ENCODE assay signal across 8 mouse cellular contexts in genomic region chr11:57645847-57646246, GRCm38 (mm10). TPM values are rescaled to one million over a fixed set of nuclear protein-coding genes. Genes with fewer than 3 reads are reported as not detected.
A peak's percentile ranks its signal among the peaks of the same experiment; 100 is the strongest.
DNase-seq lines count a peak whose midpoint lies in the region; ATAC-seq and TF ChIP-seq lines count a peak whose summit lies in the region.

No protein-coding gene starts in this region.

- peak overlapping the region; percentile 80 for H3K4me3 ChIP-seq in kidney, embryonic 15.5 days (replicated peaks)
- H3K4me3 ChIP-seq in G1E (ENCODE audit: low read depth, low read length) = peak overlapping the region; percentile 86
- peak overlapping the region; percentile 80 for H3K4me3 ChIP-seq in forebrain, embryonic 16.5 days (replicated peaks; ENCODE audit: low read length)
- H3K4me3 ChIP-seq in midbrain, embryonic 10.5 days = peak overlapping the region; percentile 74

- H3K9me3 ChIP-seq in kidney, embryonic 15.5 days (replicated peaks) = no peaks in the 10 kb centered on the region
- no peaks in the 10 kb centered on the region for H3K9me3 ChIP-seq in G1E (replicated peaks)
- H3K9me3 ChIP-seq in forebrain, embryonic 16.5 days (ENCODE audit: control insufficient read depth, low read length) = no peaks in the 10 kb centered on the region
- no peaks in the 10 kb centered on the region for H3K9me3 ChIP-seq in midbrain, embryonic 10.5 days (replicated peaks)

- peak overlapping the region; percentile 98 for H3K4me2 ChIP-seq in kidney, embryonic 15.5 days
- peak overlapping the region; percentile 100 for H3K4me2 ChIP-seq in forebrain, embryonic 16.5 days (ENCODE audit: low read length)

- 0 out of 2 replicates have a peak, but pooled peaks have one; percentile 0 for ATAC-seq in kidney, embryonic 15.5 days (replicated peaks; ENCODE audit: low FRiP score)
- ATAC-seq in G1E (ENCODE audit: extremely low read depth, insufficient number of reproducible peaks, low FRiP score, poor library complexity, severe bottlenecking) = no peak
- ATAC-seq in forebrain, embryonic 16.5 days = no peak

- peak overlapping the region; percentile 68 for H3K9ac ChIP-seq in kidney, embryonic 15.5 days
- peak overlapping the region; percentile 89 for H3K9ac ChIP-seq in forebrain, embryonic 16.5 days (replicated peaks; ENCODE audit: low read depth, low read length)

- TF ChIP-seq CTCF in G1E (IDR thresholded peaks at IDR 0.05; ENCODE audit: low read depth, low read length) = no peak

- no peaks in the 10 kb centered on the region for H3K27me3 ChIP-seq in kidney, embryonic 15.5 days
- no peaks in the 10 kb centered on the region for H3K27me3 ChIP-seq in G1E (ENCODE audit: insufficient read depth, low read length)
- H3K27me3 ChIP-seq in forebrain, embryonic 16.5 days (replicated peaks; ENCODE audit: control insufficient read depth, insufficient read depth, low read length) = no peaks in the 10 kb centered on the region
- H3K27me3 ChIP-seq in midbrain, embryonic 10.5 days (ENCODE audit: low read depth, poor library complexity, severe bottlenecking) = peaks cover 31% of the 10 kb centered on the region

- WGBS in kidney, embryonic 15.5 days = 15% methylated on average over 8 of the region's 8 CpGs
- 38% methylated on average over 8 of the region's 8 CpGs for WGBS in forebrain, embryonic 16.5 days
- WGBS in midbrain, embryonic 10.5 days = 29% methylated on average over 8 of the region's 8 CpGs

- peaks cover 39% of the 10 kb centered on the region for H3K4me1 ChIP-seq in kidney, embryonic 15.5 days
- peaks cover 66% of the 10 kb centered on the region for H3K4me1 ChIP-seq in G1E (ENCODE audit: insufficient read depth, low read depth, low read length)
- peaks cover 27% of the 10 kb centered on the region for H3K4me1 ChIP-seq in forebrain, embryonic 16.5 days (replicated peaks; ENCODE audit: control insufficient read depth, insufficient read depth, low read length)
- H3K4me1 ChIP-seq in midbrain, embryonic 10.5 days = peaks cover 68% of the 10 kb centered on the region

- no peak for DNase-seq in kidney, postnatal 14 days
- DNase-seq in G1E (ENCODE audit: low spot score) = no peak
- no peak for DNase-seq in midbrain, embryonic 10.5 days (ENCODE audit: low spot score)
- DNase-seq in MN1 (ENCODE audit: low spot score) = no peak
- no peak for DNase-seq in adrenal gland, postnatal 10 days
- DNase-seq in urinary bladder, postnatal 4 days (ENCODE audit: low spot score in 2 of 2) = no peak

- no peaks in the 10 kb centered on the region for H3K36me3 ChIP-seq in kidney, embryonic 15.5 days
- peaks cover 45% of the 10 kb centered on the region for H3K36me3 ChIP-seq in G1E (replicated peaks)
- no peaks in the 10 kb centered on the region for H3K36me3 ChIP-seq in forebrain, embryonic 16.5 days (ENCODE audit: control insufficient read depth, insufficient read depth)
- H3K36me3 ChIP-seq in midbrain, embryonic 10.5 days = peaks cover 6% of the 10 kb centered on the region

- no peak overlapping the region for H3K27ac ChIP-seq in kidney, embryonic 15.5 days
- no peak overlapping the region for H3K27ac ChIP-seq in forebrain, embryonic 16.5 days (ENCODE audit: low read length)
- peak overlapping the region; percentile 98 for H3K27ac ChIP-seq in midbrain, embryonic 10.5 days (replicated peaks)

RNA-seq across cellular contexts. Expression of gene Galnt10, which starts 0.6 kb away (rescaled TPM):
- 22.3 and 23.6 TPM in 2 replicates for polyA plus RNA-seq in kidney, embryonic 15.5 days (2015; fragmentation: Nextera tagmentation; extraction: Ambion mirVana)
- total RNA-seq in G1E (2014; fragmentation: Nextera tagmentation) = 18.5 and 41.2 TPM in 2 replicates
- total RNA-seq in G1E (2017) = 17.5 and 18.2 TPM in 2 replicates
- 21.4 and 22.5 TPM in 2 replicates for polyA plus RNA-seq in G1E (2012)
- 12.8 and 13.3 TPM in 2 replicates for polyA plus RNA-seq in forebrain, embryonic 16.5 days (2015; fragmentation: Nextera tagmentation; extraction: Ambion mirVana)
- 28.1 and 30.7 TPM in 2 replicates for polyA plus RNA-seq in midbrain, embryonic 10.5 days (2016; fragmentation: Nextera tagmentation; extraction: Ambion mirVana)
- 10 to 100 TPM; 31.7 to 33.5 TPM for total RNA-seq in adrenal gland, postnatal 10 days (2021)
